Mouse (Mus musculus): ENCODE data around the gene Itm2c.

DNA sequence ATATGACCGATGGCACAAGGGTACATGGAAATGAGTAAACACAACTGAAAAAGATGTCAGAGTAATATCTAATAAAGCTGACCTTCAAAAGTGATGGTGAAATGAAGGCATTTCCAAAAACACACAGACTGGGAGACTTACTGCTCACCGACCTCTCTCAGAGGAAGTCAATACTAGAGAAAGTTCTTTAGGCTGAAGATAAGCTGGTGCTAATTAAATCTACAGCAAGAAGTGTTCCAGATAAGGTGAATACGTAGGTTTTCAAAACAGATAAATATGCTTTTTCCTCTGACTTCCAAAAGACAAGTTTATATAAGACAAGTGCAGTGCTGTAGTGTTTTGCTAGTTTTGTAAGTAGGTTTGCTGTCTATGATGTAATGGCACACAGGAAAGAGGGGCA is 37.8 kb upstream of the Itm2c start:
- no peak for TF ChIP-seq POLR2A (IDR thresholded peaks at IDR 0.05; ENCODE audit: extremely low read depth, insufficient read depth, low read length)
- TF ChIP-seq CTCF (IDR thresholded peaks at IDR 0.05; ENCODE audit: extremely low read depth, insufficient read depth, low read length), result no peak
